Mouse (Mus musculus): ENCODE measurements around the gene Pacsin3.

The Pacsin3 gene

DNA sequence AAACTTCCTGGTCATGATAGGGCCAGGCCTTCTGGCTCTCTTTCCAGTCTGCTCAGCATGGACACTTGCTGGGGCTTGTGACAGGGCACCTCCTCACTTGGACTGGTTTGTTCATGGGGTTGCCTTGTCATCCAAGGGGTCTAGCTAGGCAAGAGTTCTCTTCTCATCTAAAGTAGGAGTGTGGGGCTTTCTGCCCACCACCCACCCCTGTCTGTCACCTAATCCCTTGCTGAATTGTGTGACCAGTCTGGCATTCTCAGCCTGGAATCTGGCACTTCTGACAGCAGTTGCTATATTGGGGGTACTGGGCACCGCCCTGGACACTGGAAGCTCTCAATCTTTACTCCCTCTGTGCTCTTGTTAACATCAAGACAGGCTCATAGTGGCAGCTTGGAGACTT lies 3.7 kb downstream of the Pacsin3 start:
- DNase-seq (ENCODE audit: low read depth), result no peak

DNA sequence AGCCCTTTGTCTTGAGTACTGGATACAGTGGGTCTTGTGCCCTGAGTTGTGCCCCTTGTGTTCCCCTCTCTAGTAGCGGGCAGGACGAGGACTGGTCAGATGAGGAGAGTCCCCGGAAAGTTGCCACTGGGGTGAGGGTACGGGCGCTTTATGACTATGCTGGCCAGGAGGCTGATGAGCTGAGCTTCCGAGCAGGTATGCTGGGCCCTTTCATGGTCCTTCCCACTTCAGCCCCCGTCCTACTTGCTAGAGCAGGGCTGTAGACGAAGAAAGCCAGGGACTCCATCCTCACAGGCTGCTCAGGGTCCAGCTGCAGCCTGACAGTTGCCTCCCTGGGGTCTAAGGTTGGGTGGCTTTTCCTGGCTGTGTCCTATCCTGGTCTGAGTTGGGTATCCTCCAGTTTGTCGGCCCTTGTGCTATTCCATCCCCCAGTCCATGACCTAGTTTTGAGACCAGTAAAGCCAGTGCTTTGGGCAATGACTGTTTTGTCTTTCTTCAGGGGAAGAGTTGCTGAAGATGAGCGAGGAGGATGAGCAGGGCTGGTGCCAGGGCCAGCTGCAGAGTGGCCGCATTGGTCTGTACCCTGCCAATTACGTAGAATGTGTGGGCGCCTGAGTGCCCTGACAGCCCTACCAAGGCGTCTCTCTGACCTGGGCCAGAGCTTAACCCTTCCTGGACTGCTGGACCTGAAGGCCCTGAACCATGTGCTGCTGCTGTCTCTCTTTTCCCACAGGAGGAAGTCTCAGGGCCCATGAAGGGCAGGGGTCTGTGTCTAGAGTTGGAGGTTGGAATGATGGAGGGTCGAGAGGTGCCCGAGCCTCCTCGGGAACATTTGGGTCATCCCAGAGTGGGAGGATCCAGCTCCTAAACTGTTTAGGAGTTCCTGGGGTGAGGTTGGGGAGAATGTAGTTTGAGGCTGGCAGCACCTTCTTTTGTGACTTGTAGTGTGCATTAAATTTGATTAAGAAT lies 8.2 kb downstream of the Pacsin3 start:
- DNase-seq (ENCODE audit: low read depth), result no peak

DNA sequence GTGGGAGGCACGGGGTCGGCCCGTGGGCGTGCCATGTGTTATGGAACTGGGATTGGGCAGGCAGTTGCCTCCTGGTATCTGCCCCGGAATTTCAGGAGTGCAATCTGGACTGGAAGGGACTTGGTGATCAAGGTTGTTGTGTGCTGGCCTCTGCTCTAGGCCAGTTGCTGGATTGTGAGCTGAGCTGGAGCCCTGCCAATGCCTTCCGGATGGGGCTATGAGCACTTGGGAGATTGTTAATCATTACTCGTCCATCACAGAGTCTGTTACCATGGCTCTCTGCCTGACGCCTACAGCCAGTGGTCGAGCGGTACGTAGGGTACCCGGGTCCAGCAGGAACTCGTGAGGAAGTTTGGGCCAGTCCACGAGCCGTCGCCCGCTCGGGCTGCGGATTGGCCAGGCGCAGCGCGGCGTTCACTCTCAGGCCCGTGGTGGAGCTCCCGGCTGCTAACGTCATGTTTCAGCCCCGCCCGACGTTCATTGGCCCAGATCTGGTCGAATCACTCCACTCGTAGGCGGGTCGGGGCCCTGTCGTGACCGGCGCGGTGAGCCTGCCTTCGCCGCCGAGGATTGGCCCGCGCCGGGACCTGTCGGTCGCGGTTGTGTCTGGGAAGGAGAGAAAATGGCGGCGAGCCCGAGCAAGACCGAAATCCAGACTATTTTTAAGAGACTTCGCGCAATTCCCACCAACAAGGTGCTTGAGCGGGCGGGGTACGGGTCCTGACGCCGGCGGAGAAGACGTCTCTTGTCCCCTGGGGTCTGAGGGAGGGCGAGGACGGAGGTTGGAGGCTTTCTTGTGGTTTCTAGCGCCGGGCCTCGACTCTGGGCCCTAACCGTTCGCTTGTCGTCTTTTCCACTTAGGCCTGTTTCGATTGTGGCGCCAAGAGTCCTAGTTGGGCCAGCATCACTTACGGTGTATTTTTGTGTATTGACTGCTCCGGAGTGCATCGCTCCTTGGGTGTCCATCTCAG lies 9.2 kb downstream of the Pacsin3 start, which contains the start of gene Arfgap2:
Gene Arfgap2 (plus strand): TSS at position 264 of the 971 bp plus-strand sequence.
- DNase-seq (ENCODE audit: low read depth), result peak; percentile 93

DNA sequence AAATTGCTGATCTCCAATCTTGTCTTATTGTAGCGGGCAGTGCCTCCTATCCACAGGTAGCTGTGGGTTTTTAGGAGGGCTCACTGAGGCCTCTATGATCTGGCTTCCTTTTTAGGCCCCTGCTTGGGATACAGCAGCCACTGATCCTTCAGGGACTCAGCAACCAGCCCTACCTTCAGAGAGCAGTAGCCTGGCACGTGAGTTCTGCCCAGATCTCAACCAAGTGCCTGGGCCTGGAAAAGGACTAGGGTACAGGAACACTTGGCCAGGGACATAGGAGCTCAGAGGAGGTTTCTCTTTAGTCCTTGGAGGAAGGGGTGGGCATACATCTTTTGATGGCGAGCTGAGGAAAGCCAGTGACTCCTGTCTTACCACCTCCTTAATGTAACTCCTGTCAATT lies 12.3 kb downstream of the Pacsin3 start:
- no peak for DNase-seq (ENCODE audit: low read depth)

DNA sequence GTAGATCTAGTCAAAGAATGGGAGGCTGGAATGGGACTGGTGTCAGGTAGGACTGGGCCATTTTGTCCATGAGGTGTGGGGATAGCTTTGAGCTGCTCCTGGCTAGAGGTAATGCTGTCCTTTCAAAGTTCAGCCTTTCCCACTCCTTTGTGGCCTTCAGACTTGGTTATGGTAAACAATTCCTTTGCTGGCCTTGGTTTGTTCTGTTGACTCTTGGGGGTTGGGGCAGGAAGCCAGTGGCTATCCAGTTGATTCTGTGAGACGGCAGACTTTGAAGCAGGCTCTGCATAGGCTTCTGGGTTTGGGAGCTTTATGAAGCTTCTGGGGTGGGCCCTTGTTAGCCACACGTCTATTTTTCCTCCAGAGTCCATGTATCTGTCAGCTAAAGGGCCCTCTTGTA lies 13.0 kb downstream of the Pacsin3 start:
- no peak for DNase-seq (ENCODE audit: low read depth)

DNA sequence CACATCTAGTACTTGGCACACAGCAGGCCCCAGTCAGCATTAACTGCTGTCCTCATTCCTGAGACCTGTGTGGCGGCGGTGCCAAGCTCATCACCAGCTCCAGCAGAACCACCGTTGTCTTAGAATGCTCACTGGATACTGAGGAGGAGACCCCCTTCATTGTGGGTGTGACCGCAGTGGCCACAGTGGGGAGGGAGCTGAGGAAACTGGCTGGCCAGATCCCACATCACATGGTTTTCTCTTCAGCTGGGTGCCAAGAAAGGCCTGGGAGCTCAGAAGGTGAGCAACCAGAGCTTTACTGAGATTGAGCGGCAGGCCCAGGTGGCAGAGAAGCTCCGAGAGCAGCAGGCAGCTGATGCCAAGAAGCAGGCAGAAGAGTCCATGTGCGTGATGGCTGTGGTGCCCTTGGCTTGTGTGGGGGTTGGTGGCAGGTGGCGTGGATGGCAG lies 14.0 kb downstream of the Pacsin3 start:
- no peak for DNase-seq (ENCODE audit: low read depth)

DNA sequence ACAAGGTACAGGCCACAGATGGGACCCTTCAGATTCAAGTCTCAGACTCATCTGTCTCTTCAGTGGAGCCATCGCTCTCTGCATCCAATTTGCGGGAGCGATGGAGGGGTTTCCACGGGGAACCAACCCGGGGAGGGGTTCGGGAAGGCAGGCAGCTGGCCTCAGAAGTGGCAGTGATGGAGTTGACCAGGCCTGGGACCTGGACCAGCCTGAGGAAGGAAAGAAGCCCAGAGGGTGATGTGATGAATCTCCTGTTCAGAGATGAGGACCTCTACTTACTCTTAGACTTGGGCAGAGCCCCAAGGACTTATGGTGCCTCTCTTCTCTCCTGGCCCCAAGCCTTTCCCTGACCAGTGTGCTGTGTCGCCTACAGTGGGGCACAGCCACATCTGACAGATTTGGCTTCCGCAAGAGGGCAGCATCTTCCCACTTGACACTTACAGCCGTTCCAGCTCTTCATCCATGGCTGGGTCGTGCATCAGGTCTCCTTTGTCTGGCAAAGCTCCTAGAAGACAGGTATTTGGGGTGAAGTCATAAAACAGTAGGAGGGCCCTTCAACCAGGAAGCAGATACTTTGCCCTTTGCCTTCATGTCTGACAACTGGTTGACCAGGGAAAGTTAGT lies 23.1 kb downstream of the Pacsin3 start:
- DNase-seq (ENCODE audit: low read depth), result no peak

DNA sequence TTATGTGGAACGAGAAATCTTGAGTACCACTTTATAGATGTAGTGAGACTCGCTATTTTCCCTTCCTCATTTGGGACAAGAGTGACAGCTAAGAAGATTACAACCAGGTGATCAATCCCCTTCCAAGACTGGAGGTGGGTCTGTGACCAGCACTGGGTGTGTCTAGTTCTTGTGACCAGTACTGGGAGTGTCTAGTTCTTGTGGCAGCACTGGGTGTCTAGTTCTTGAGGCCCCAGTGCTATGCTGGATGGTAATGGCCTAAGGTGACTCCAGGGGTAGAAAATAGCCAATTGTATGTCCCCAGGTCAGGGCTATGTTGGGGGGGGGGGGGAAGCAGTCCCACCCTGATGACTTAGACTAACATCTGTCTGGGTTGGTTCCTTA lies 23.6 kb downstream of the Pacsin3 start:
- no peak for DNase-seq (ENCODE audit: low read depth)

DNA sequence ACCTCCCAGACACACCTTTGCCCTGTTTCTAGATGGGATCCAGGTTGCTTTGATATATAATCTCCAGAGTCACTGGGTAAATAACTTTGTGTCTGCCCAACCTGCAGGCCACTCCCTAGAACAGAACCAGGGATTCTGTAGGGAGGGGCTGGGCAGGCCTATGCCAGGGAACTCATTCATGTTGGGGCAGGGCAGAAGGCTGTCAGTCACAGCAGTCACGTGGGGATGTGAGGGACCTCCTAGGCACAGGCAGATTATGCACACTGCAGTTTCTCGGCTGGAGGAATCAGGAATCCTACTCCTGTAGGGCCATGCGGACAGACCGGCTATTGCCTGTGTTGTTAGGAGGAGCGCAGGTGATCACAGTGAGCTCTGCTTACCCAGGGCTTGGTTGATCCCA lies 25.6 kb downstream of the Pacsin3 start:
- no peak for DNase-seq (ENCODE audit: low read depth)

DNA sequence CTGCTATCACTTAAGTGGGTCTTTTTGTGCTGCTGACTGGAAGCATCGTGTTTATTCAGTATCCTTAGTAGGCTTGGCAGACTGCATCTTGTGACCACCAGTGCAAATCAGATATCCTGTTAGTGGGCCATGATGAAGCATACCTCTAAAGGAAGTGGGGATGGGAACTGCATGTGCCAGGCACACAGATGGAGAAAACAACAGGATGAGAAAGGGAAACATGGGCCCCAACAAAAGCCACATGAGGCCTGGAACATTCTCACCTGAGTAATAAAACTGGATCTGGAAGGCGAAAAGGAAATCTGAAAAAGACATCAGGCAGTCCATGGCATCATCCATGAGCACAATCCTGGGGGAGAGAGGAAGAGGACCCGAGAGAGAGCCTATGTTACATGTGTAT lies 28.2 kb downstream of the Pacsin3 start:
- no peak for DNase-seq (ENCODE audit: low read depth)

DNA sequence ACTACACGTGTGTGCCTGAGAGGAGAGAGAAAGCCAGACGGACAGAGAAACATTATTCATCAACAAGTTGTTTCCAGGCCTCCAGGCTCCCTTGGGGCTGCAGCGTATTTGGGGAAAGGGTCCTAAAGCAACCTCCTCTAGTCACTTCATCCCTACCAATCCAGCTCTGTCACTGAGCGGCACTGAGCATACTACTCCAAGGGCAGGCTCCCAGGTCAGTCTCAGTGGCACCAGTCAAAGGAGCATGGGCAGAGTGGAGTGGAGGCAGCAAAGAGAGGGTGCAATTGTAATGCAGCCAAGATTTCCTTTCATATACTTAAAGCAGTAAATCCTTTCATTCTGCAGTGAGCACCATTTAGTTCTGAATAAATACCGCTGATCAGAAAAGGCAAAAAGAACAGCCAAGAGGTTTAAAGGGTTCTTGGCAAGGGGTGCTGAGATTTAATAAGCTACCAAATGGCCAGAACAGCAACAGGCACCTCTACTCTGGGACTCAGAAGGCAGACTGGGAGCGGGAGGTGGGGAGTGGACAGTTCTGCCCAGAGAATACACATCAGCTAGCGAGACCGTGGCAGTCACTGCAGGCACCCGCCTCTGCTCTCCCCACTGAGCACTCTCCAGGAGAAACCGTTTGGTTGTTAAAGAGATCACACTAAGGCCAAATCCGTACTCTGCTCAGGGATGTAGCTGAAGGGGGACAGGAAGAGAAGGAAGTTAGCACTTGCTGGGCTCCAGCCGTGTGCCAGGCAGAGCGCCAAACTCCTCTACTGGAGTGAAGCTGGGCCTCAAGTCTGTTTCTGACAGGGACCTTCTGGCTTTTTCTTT lies 28.8 kb downstream of the Pacsin3 start:
- DNase-seq (ENCODE audit: low read depth), result no peak

DNA sequence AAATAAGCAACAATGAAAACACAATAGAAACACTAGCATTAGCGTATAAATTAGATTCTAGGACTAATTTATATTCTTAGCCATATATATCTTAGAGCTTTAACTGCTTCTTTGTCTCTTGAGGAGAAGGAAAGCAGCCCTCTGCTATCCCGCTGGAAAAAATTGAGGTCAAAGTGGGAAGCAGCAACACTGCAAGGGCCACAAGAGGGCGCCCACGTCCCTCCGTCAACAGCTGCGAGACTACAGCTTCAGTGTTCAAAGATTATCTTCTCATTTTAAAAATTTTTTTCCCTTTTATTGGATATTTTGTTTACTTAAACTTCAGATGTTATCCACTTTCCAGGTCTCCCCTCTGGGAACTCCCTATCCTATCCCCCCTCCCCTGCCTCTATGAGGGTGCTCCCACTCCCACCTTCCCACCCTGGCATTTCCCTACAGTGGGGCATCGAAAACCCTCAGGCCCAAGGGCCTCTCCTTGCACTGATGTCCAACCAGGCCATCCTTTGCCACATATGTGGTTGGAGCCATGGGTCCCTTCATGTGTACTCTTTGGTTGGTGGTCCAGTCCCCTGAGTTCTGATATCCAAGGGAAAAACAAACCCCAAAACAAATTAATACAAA lies 30.2 kb downstream of the Pacsin3 start:
- peak; percentile 63 for DNase-seq (ENCODE audit: low read depth)

DNA sequence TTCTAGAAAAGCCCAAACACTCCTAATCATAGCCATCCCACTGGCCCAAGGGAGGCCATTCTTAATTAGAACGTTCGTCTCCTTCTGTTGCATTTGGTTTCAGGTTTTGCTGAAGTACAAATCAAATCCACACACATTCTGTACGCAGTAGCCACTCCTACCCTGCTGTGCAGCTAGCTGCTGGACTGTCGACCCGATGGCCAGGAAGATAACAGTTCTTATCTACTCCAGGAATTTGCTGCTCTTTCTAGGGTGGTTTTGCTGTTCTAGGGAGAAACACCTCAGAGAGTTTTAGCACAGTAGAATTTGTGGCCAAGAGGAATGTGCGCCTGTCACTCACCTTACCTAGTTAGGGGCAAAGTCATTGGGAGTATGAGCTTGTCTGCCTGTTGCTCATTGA lies 31.8 kb downstream of the Pacsin3 start:
- DNase-seq (ENCODE audit: low read depth), result no peak

DNA sequence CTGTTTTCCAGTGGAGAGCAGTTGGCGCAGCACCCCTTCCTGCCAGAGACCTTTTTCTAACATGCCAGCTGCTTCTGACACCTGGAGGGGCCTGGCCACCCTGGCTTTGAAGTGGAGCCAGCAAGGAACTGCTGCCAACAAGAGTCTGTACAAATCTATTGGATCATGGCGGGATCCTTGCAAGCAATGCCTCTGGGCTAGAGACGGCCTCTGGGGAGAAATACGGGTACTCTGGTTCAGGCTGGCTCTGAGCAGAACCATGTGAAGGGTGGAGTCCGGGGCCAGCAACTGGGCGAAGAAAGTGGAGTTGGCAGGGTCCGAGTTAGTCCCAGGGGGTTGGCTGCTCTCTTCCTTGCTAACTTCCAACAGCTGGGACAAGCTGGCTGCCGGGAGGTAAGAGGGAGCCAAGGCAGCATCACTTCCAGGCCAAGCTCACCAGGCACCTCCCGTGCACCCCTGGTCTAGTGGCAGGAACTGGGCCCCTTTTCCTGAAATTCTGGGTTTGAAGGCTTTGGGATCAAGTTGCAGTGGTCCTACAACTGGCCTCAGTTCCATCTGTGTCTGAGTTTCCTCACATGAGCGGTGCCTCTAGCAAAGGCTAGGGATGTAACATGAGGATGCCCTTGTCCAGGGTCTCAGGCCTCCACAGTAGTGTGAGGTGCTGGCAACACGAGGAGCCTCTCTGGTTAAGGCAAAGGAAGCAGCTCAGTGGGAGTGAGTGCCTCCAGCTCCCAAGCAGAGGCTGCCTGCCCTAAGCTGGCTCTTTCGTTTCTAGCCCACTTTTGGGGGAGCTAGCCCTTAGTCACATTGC lies 35.6 kb downstream of the Pacsin3 start:
- no peak for DNase-seq (ENCODE audit: low read depth)

DNA sequence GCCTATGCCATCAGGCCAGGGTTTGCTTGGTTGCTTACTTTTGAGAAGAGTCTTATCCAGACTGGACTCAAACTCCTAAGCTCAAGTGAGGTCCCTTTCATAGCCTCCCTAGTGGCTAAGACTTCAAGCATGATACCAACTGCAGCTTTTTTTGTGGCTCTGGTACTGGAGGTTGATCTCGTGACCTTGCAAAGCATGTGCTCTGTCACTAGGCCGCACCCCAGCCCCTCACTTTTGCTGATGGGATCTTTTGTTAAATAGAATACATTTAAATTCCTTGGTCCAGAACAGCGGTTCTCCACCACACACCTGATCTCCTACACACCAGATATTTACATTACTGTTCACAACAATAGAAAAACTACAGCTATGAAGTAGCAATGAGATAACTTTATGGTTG lies 38.5 kb downstream of the Pacsin3 start:
- DNase-seq (ENCODE audit: low read depth), result no peak

DNA sequence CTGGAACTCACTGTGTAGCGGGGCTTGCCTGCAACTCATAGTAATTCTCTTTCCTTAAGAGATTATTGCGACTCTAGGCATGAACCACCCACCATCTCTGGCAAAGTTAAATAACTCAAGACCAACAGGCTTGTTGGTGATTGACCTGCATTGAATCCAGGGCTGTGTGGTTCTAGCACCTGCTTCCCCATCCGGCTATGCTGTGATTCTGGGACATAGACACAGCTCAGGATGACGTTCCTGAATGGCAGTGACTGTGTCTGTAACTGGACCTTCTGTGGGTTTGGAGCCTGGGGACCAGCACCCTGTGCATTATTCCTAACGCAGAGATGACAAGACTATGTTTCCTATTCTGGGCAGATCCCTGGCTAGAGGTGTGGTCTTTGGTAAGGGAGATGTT lies 40.1 kb downstream of the Pacsin3 start:
- DNase-seq (ENCODE audit: low read depth), result no peak

DNA sequence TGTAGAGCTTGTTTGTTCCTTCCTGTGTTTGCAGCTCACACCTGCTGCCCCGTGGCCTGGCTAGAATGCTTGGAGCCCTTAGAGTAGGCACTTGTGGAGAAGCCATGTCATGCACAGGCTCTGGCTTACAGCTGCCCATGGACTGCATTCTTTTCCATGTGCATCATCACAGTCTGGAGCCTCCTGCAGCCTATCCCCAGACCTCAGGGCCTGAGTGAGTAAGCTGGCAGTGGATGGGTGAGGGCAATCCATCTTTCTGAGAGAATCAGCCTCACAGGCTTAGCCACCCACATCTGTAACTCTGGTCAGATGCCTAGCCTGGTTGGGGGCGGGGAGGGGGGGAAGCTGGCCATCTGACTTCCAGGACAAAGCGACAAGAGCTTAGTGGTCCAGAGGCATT lies 43.4 kb downstream of the Pacsin3 start:
- no peak for DNase-seq (ENCODE audit: low read depth)

DNA sequence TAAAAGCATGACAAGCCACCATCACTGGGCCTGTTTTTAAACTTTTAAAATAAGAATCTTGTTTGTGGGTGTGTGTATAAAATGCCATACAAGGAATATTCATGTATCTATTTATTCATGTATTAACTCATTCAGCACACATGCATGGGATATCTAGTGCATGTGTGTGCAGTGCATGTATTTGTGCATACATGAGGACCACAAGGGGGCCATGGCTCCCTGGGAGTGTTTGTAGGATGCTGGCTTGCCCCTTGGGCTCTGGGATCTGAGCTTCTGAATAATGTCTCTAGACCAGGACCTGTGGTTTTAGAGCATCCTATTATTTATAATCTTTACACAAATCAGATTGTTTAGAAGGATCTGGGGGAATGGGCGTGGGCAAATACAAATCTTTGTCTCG lies 45.0 kb downstream of the Pacsin3 start:
- DNase-seq (ENCODE audit: low read depth), result no peak

DNA sequence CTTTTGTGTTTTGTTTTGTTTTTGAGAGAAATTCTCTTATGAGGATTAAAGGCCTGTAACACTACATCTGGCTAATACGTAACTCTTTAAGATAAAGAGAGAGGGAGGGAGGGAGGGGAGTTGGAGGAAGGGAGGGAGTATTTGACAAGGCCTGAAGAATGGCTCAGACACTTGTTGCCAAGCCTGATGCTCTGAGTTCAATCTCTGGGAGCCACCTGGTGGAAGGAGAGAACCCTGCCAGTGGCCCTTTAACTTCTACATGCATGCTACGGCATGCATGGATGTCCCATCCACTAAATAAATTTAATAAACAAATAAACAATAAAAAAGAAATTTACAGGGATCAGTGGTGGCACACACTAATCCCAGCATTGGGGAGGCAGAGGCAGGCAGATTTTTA lies 46.1 kb downstream of the Pacsin3 start:
- no peak for DNase-seq (ENCODE audit: low read depth)

DNA sequence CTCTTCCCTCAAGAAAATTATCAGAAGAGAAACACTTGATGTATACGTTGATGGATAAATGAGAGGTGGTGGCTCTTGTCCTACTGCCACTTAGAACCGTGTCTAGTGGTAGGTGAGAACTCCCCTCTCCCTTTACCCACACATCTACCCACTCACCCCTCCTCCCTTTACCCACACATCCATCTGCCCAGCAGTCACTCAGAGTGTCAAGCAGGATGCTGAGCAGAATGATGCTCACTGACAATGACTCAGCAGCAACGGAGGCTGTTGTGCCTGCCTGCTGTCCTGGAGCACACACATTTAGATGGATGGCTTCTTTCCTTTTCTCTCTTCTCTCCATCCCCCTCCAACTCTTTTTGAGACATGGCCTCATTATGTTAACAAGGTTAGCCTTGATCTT lies 47.1 kb downstream of the Pacsin3 start:
- DNase-seq (ENCODE audit: low read depth), result no peak

Data from c-Kit-positive CD71-negative TER-119-negative erythroid progenitor cells, embryonic 14.5 days (primary cell).